Mouse (Mus musculus) neural tube, embryonic 10.5 days (tissue): Measurements from ENCODE around the gene Slc35b1.
"Not testable (repeated sequence)": the region's sequence is repeated elsewhere in the genome, so short reads cannot be mapped to it uniquely, and the experiment has no call there.

Experiments
- DNase-seq: peaks from one replicate; pipeline ENCODE4 v3.0.0-alpha.2; 2017; ENCODE audit warnings: low spot score; ENCODE audit errors: extremely low spot score

Gene Slc35b1

DNA sequence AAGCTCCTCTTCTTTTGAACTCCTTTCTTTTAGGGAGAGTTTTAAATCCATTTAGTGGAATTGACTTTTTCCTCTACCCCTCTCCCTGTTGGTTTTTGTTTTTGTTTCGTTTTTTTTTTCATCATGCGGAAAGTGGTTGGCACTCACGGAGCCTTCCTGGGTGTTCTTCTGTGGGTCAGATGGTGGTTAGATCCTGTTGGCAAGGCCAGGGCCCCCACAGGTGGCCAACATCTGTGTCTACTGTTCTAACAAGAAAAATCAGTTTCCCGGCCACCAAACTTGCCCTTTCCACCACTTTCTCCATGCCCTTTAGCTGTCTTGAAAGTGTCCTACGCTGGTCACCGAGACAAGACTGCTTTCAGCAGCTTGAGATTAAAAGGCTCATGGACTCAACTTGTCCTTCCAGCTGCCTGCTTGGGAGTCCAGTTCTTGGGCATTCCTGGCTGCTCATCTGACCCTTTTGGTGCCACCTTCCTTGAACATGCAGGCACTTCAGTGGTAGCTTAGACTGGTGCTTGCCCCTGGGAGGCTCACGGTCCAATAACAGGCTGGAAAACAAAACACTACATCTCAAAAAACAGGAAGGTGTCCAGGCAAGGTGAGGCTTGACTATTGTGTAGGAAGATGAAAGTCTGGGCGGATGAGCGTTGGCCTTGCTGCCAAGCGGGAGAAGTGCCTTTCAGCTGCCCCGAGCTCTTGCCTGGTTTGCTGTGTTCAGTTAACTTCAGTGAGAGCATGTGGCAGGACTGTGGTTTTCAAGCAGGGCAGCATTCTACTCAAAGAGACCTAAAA, 8.4 kb downstream of the Slc35b1 start:
- no peak for DNase-seq

DNA sequence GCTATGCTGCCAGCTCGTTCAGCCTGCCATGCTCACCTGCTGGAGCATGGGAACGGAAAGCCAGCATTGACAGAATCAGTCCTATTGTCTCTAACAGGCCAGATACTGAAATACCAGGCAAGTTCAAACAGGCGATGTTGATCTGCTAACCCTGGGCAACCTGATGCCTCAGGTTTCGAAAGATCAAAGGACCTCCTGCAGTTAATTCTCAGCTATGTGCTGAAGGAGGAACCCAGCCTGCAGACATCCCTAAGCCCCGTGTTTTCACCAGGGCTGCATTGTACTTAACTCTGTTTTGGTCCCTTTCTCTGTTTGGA, 9.0 kb downstream of the Slc35b1 start:
- DNase-seq = no peak

DNA sequence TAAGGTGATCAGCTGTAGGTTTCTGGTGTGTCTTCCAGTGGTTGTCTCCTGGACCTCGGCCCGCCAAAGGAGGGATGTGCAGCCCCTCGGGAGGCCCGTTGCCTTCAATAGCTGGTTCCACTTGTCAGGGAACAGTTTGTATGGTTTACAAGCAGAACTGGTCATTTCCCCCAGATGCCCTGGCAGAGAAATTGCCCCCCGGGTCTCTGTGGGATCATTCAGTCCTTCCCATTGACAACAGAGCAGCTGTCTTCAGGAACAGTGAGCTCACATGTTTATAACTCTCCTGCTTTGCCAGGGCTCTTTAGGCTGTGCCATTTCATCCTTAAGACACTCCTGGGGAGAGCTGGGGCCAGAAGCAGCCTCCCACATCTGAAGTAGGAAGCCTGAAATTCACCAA, 9.6 kb downstream of the Slc35b1 start:
- no peak for DNase-seq

DNA sequence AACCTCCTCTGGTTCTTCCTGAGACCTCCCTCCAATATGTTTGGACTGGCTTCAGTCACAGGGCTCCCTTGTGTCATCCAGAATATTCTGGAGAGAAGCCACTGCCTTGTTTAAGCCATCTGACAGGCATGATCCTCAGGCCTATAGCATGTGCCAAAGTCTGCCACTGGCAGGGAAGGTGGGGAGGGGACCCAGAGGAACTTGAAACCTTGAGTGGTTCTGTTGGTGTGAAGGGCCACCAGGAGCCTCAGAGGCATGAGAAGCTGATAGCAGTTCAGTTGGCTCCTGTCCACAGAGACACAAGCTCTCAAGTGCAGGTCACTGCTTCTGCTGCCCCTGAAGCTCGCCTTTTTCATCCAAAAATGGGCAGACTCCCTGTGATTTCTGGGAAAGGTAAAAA, 12.1 kb downstream of the Slc35b1 start:
- no peak for DNase-seq

DNA sequence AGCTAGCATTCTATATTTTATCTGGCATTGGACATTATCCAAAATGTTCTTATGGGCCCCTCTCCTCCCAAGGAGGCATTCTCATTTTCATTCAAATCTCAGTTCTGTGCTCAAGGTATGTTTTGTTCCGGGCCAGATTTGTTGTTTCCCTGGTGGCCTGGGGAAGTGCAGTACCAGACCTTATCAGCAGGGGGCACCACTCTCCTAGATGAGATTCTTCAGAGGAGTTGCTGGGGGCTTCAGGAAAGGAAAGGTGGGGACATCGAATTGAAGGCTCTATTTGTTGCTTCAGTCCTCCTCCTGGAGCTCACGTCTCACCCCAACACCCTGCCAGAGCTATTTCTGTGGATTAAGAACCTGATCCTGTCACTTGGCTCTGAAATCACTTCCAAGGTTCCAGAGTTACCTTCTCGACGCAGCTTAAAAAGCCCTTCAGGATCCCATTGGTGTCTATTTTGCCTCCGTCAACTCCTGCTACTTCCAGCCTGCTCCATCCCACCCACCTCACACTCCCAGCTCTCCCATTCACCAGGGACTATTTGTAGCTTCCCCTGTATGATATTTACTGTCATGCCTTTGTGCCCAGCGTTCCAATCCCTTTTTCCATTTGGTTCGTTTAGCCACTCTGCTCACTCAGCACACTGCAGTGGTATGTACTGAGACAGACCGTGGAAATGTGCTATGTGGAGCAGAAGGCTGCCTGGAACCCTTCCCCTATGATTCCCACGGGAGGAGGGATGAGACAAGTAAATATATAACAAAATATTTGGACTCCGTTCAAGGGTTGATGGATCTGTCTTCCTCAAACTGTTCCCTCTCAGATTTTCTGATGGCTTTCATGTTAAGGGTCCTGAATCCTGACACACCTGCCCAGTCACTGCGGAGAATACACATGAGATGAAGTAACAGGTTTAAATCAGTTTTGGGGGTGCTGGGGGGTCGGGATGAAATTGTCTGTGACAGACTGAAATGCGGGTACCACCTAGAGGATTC, 13.6 kb downstream of the Slc35b1 start:
- peak; percentile 82 for DNase-seq

DNA sequence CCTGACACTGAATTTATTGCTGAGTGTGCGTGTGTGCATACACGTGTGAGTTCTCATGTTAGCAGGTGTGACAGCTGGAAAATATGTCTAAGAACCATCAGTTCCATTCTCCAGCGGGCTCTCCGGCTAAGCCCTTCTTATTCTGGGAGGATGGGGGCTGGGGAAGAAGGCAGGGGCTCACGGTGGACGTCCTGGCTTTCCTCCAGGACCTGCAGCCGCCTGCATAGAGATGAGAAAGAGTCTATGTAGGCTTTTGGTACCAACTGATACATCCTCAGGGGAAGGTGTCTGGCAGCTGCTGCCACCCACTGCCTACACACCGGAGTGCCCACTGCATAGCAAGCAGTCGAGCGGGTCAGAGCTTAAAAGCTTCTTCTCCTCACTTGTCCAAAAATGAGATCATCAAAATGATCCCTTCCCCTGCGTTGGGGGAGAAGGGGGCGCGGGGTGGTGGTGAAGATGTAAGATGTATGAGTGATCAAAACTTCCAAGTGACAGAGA, 15.1 kb downstream of the Slc35b1 start:
- no peak for DNase-seq

DNA sequence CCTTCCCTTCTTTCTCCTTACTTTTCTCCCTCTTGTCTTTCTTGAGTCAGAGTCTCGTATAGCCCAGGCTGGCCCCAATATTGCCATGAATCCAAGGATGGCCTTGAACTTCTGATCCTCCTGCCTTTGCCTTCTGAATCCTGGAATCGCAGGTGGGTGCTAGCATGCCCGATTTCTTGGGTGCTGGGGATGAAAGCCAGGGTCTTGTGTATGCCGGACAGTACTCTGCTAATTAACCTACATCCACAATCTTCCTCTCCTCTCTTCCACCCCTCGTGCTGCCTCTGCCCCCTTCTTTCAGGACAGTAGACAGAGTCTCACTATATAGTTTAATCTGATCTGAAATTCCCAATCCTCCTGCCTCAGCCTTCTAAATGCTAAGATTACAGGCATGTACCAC, 17.1 kb downstream of the Slc35b1 start:
- DNase-seq = no peak

DNA sequence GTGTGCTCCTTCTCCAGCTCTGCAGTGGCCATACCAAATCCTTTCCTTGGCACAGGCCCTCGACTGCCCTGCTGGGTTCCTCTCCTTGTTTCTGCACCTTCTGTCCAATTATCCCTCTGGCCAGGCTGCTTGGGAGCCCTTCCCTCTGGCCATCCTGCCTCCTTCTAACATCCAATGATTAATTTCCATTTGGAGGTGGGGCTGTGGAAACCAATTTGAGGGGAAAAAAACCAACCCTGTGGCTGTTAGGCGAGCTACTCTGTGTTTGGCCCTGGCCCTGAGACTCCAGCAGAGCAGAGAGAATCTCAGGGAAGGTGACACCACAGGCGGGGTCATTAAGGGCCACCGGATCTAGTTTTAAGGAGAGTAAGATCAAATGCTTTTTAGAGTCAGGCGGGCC, 17.7 kb downstream of the Slc35b1 start:
- no peak for DNase-seq

DNA sequence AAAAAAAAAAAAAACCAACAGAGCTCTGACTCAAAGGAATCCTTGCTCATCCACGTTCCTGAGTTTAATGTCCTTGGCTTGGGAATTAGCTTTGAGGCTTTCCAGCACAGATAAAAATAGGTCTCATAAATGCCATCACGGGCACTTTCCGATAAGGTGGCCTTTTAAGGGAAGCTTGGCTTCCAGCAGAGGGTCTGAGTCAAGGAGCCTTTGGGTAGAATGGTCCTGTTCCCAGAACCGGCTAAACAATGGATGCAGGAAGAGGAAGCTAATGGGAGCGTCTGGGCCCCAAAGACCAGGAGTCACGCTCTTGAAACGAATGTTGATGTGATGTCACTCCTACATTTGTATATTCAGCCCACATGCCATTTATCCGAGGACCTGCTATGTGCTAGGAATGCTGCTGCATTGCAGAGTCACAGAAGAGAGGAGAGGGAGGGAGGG, 18.2 kb downstream of the Slc35b1 start:
- no peak for DNase-seq

DNA sequence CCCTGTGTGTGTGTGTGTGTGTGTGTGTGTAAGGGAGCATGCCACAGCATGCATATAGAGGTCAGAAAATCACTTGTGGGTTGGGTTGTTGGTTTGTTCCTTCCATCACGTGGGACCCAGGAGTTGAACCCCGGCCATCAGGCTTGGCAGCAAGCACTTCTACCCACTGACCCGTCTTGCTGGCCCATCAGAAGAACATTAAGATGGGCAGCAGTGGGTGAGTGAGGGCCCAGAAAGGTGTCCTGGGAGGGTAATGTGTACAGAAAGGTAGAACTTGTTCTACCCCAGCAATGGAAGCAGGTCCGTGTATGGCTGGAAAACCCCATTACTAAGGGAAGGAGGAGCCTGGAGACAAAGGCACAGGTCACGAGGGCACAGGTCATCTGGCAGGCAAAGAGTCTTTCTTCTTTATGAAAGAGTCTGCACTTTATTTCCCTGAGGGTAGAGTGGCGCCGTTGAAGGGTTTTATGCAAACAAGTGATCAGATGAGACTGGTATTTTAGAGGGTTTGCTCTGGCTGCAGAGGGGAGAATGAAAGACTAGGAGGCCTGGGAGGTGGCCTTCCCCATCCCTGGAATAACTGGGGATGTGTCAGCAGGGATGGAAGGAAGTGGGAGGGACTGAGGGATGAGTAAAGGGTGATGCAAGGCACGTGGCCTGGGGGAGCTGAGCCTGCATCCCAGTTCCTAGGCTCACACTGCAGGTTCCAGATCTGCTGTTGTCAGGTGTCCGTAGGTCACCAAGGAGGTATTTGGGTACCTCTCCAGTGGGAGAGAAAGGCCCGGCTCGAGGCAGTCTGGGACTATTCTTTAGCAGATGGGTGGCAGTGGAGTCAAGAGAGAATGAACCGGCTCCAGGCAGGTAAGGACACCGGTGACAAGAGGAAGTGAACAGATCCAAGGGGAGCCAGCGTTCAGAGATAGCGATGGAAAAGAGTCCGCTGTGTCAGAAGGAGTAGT, 19.2 kb downstream of the Slc35b1 start:
- DNase-seq = no peak

DNA sequence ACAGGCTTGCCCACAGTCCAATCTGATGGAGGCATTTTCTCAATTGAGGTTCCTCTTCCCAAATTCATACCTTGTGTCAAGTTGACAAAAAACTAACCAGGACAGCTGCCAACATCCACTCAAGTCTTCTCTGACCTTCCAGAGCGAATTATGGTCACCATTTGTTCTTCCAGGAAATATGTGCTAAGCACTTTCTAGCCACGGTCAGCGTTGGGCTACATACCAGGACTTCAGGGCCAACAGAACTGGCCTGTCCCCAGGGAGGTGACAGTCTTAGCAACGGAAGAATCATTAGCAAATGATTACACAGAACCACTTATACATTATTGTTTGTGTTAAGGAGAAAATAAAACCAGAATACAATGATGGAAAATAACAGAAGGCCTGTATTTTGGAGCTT, 21.3 kb downstream of the Slc35b1 start:
- DNase-seq = no peak

DNA sequence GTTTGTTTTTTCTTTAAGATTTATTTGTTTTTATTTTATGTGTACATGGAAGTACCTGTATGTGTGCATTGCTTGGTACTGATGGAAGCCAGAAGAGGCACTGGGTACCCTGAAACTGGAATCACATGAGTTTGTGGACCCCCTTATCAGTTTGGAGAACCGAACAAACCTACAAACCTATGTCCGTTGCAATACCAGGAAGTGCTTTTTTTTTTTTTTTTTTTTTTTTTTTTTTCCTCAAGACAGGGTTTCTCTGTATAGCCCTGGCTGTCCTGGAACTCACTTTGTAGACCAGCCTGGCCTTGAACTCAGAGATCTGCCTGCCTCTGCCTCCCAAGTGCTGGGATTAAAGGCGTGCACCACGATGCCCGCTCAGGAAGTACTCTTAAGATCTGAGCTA, 21.9 kb downstream of the Slc35b1 start:
- DNase-seq = not testable (repeated sequence)

DNA sequence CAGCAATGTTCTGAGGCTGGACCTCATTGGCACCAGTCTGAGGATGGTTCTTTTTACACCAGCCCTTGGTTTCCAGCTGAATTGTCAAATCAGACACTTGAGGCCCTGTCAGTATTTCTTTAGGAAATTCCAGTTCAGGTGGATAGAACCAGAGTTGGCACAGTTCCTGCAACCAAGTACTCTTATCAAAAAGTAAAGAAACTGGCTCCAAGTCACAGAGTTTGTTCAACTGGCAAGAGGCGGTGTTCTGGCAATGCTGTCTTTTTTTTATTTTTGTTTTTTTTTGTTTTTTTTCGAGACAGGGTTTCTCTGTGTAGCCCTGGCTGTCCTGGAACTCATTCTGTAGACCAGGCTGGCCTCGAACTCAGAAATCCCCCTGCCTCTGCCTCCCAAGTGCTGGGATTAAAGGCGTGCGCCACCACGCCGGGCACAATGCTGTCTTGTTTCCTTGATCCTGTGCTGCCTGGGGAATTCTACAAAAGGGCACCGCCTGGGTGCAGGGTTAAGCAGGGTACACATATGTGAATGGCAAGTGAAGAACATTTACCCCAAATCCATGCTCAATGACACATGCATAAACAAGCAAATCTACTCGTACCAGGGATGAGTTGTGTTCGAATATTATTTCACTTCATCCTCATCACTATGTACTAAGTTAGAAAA, 25.1 kb downstream of the Slc35b1 start:
- DNase-seq = no peak

DNA sequence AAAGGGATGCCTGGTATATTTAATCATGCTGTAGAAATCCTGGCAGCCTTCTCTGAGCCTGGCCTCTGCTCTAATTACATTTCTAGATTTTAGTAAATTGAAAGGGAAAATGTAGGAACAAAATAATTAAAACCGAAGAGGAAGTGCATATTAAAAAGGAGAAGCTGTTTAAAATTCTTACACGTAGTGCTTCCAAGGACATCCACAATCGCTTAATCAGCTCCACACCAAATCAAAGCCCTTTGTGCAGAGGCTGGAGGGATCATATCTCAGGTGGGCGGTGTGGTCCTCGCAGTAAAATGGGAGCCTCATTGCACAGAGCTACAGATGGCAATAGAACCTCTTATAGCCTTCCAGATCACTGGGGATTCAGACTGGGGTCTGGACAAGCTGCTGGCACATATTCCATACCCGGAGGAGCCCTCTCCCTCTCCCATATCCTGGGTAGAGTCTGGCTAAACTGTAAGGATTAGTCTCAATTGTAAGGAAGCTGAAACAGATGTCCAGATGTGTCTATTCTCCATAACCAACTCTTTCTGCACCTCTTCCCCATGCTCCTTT, 27.0 kb downstream of the Slc35b1 start:
- DNase-seq = no peak

DNA sequence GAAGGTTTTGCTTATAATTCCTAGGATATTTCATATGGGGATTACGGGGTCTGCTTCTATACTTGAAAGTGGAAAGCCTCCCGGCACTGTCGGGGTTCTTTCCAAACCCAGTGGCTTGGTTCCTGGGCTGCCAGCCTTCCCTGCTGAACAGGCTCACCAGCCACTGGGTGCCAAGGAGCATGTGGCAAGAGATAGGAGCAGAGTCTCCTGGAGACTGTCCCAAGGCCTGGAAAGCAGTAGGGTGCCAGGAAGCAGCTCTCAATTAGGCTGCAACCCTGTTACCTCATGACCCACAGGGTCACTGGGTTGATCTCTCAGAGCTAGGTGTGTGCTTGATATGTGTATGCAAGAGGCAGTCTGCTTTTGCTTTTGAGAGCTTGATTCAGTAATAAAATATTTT, 28.1 kb downstream of the Slc35b1 start:
- DNase-seq = no peak

DNA sequence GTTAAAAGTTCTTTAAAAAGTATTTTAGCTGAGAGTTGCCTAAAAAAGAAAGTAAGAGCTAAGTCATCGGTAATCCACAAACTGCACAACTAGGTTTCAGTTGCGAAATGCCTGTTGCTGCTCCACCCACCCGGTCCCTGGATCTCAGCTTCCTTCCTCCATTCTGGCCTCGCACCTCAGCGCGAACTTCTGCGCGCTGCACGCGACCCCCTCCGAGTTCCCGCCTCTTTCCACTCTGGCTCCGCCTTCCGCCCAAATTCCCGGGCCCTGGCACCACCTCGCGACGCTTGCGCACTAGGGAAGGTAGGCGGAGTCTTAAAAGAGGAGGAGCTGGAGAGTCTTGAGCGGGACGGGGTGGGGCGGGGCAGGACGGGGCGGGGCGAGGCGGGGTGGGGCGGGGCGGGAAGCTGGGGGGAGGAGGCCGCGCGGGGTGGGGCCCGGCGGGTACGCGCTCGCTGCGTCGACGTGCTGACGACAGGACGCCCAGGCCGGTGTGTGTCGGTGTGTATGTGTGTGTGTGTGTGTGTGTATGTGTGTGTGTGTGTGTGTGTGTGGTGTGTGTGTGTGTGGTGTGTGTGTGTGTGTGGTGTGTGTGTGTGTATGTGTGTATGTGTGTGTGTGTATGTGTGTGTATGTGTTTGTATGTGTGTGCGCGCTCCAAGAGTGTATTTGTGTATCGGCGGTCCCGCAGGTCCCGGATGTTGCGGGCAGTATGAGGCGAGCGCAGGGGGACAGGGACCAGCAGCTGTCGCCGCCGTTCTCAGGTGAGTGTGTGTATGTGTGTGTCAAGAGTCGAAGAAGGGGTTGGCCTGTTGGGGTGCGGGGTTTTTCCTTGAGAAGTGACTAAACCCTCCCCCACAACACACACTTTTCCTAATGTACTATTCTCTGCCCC, 29.4 kb downstream of the Slc35b1 start, which contains the start of gene Spop:
TSS of gene Spop (plus strand) at position 440 of the 895 bp plus-strand sequence.
- DNase-seq = peak; percentile 91

DNA sequence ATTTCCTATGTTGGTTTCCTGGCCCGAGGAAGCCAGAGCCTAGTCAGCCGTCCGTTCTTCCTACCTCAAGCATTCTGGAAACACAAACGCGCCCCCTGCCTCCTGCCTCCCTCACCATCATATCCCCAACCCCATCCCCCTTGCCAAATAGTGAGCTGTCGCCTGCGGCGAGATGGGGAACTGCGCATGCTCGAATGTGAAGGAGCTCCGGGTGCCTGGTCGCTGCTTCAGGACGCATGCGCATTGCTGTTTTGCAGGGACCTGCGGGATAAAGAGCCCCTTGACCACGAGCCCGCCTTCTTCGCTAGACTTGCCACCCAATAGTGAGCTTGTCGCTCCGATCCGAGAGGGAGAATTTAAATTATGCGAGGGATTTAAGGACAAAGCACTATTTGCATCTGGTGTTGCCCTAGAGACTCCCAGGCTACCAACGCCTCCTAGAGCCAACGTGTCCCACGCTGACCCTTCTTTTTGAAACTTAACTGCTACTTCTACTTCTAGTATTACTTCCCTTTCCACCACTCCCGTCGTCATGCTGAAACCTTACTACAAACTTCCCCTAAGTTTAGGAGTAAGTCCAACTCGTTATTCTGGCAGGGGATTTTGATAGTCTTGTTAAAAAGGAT, 30.2 kb downstream of the Slc35b1 start:
- DNase-seq = peak; percentile 99

DNA sequence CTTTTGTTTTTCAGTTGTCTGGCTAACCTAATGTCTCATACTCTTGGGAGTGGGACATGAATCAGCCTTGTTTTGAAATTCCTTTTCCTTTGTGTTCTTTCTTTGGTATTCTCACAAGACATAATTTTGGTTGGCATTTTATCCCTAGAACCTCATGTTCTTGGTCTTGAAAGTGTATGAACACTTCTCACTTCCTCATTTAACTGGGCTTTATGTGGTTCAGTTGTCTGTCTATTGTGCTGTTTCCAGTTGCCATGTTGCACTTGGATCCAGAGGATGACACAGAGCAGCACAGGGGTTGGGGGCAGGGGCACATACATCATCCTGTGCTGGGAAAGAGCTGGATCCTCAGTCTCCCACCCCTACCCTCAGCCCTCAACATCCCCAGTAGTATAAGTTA, 31.4 kb downstream of the Slc35b1 start:
- no peak for DNase-seq

DNA sequence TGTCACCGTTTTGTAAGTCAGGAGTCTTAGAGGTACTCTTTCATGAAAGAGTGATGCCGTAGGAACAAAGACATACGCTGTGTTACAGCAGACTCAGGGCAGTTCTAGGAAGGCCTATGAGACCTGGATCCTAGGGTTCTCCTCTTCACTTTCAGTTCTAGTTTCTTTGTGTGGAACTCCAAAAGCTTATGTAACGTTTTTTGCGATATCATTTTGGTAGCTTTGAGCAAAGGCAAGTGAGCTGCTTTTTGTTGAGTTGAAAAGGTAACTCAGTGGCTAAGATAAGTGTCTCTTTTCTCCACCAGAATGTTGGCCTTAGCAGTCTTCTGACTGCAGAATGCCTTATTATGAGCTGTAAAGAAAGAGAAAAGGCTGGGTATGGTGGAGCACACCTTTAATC, 32.8 kb downstream of the Slc35b1 start:
- no peak for DNase-seq
